Mouse (Mus musculus): ENCODE measurements around the gene Slit3. TPM values are rescaled to one million over a fixed set of nuclear protein-coding genes. Genes with fewer than 3 reads are reported as not detected.

Gene Slit3
- polyA plus RNA-seq, 2 experiments: 0.20 to 0.23 TPM

DNA sequence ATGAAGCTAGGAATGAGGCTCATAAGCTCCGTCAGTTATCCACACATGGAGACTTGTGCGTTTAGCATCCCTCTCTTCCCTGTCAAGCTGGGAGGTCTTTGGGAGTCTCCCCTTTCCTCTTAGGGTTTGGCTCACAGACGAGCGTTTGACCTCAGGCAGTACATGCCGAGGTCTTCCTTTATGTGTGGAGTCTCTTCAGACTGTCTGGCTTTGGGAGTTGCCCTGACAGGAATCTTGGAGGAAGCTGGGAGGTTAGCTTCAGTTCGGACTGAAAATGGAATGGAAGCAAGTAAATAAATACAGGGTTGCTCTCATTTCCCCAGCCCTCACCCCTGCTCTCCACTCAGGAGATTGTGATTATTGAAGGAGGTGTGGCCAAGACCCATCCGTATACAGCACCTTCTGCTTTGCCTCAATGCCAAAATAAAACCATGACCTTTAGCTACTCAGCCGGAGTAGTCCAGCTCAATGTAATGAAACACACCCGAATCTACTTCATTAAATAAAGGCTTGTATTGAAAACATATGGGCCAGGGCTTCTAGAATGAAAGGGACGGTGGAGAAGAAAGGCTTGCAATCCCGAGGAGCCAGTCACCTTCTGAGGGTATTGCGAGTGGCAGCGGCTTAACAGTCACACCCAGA, 297.0 kb downstream of the Slit3 start:
- no peaks in the 10 kb centered on the region for H3K9me3 ChIP-seq (ENCODE audit: control insufficient read depth, low read length)
- no peak overlapping the region for H3K4me3 ChIP-seq (ENCODE audit: insufficient read depth in 1 of 2, low read depth in 2 of 2, low read length in 2 of 2)
- TF ChIP-seq EP300 (IDR thresholded peaks at IDR 0.05; ENCODE audit: low read depth): no peak
- no peak for TF ChIP-seq CTCF (IDR thresholded peaks at IDR 0.05; ENCODE audit: low read depth)
- no peak overlapping the region for H3K27ac ChIP-seq
- ATAC-seq (ENCODE audit: insufficient read depth) (no peak), DNase-seq (ENCODE audit: low read depth in 3 of 3, low spot score in 3 of 3) (no peak)
- no peak overlapping the region for H3K9ac ChIP-seq (replicated peaks)
- no peaks in the 10 kb centered on the region for H3K4me1 ChIP-seq (replicated peaks; ENCODE audit: control insufficient read depth in 2 of 2, insufficient read depth in 2 of 2, low read length in 1 of 2)
- H3K27me3 ChIP-seq (ENCODE audit: control insufficient read depth, insufficient read depth, low read length): no peaks in the 10 kb centered on the region
- no peaks in the 10 kb centered on the region for H3K36me3 ChIP-seq (replicated peaks; ENCODE audit: control insufficient read depth, insufficient read depth, low read depth)
- 54% methylated on average over 13 of the region's 13 CpGs for WGBS (ENCODE audit: insufficient replicate concordance)
- H3K4me2 ChIP-seq (ENCODE audit: low read depth): no peak overlapping the region

DNA sequence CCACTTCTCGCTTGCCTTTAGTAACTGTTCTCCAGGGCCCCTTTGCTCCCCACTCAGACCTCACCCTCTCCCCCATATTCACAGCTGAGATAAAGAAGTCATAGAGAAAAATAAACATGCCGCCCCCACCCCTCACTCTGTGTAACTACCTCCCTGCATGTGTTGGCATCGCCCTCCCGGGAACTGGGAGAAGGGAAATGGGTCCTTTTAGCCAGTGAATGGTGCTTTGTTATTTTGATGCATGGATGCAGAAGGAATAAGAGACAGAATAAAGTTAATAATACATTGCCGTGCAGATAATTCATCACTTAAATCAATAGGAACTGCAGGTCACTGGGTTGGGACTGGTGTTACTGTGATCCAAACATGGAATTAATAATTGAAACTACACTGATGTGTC, 298.0 kb downstream of the Slit3 start:
- Histone ChIP-seq H3K4me2 (ENCODE audit: low read depth) (no peak overlapping the region), H3K27ac (no peak overlapping the region), H3K36me3 (replicated peaks; ENCODE audit: control insufficient read depth, insufficient read depth, low read depth) (no peaks in the 10 kb centered on the region), H3K9me3 (ENCODE audit: control insufficient read depth, low read length) (no peaks in the 10 kb centered on the region), H3K9ac (replicated peaks) (no peak overlapping the region), H3K4me3 (ENCODE audit: insufficient read depth in 1 of 2, low read depth in 2 of 2, low read length in 2 of 2) (no peak overlapping the region), H3K4me1 (replicated peaks; ENCODE audit: control insufficient read depth in 2 of 2, insufficient read depth in 2 of 2, low read length in 1 of 2) (no peaks in the 10 kb centered on the region), H3K27me3 (ENCODE audit: control insufficient read depth, insufficient read depth, low read length) (no peaks in the 10 kb centered on the region)
- no peak for DNase-seq (ENCODE audit: low read depth in 3 of 3, low spot score in 3 of 3)
- TF ChIP-seq EP300 (IDR thresholded peaks at IDR 0.05; ENCODE audit: low read depth): no peak
- TF ChIP-seq CTCF (IDR thresholded peaks at IDR 0.05; ENCODE audit: low read depth): no peak
- no peak for ATAC-seq (ENCODE audit: insufficient read depth)
- 69% methylated on average over 5 of the region's 5 CpGs for WGBS (ENCODE audit: insufficient replicate concordance)

DNA sequence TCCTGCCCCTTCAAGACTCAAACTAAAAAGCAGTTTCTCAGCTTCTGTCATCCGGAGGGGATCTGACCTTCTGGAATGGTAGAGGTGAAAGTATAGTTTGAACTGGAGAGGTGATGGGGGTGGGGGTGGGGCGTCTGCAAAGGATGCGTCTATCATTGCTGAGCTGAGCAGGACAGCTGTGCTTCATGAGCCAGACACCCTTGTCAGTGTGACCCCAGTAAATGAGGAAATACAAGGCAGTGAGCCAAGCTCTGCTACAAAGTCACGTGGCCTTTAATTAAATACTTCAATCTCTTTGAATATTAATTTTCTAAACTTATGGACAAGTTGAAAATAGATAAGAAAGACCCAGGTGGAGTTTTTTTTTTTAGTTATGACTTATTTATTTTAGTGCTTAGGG, 300.7 kb downstream of the Slit3 start:
- Histone ChIP-seq H3K27me3 (ENCODE audit: control insufficient read depth, insufficient read depth, low read length) (no peaks in the 10 kb centered on the region), H3K36me3 (replicated peaks; ENCODE audit: control insufficient read depth, insufficient read depth, low read depth) (no peaks in the 10 kb centered on the region), H3K9me3 (ENCODE audit: control insufficient read depth, low read length) (no peaks in the 10 kb centered on the region), H3K4me2 (ENCODE audit: low read depth) (no peak overlapping the region), H3K4me3 (ENCODE audit: insufficient read depth in 1 of 2, low read depth in 2 of 2, low read length in 2 of 2) (no peak overlapping the region), H3K4me1 (replicated peaks; ENCODE audit: control insufficient read depth in 2 of 2, insufficient read depth in 2 of 2, low read length in 1 of 2) (no peaks in the 10 kb centered on the region), H3K27ac (no peak overlapping the region), H3K9ac (replicated peaks) (no peak overlapping the region)
- no peak for DNase-seq (ENCODE audit: low read depth in 3 of 3, low spot score in 3 of 3)
- TF ChIP-seq EP300 (IDR thresholded peaks at IDR 0.05; ENCODE audit: low read depth): no peak
- TF ChIP-seq CTCF (IDR thresholded peaks at IDR 0.05; ENCODE audit: low read depth): no peak
- ATAC-seq (ENCODE audit: insufficient read depth): no peak
- 30% methylated on average over 4 of the region's 4 CpGs for WGBS (ENCODE audit: insufficient replicate concordance)

DNA sequence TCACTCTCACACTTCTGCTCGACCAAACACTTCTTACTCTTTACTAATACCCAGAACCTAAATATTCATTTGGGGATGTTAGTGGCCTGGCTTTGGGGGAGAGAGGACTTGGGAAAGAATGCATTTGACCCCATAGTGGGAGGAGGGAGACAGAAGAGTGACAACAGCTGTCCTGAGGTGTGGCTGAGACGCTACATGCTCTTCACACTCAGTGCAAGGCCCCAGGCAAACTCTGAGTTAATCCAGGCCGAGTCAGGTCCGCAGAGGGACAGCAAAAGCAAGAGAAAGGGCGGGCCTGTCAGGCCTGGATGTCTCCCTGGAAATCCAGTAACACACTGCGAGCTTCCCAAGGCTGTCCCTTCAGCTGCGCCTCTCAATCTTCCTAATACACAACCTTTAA, 307.0 kb downstream of the Slit3 start:
- Histone ChIP-seq H3K4me1 (replicated peaks; ENCODE audit: control insufficient read depth in 2 of 2, insufficient read depth in 2 of 2, low read length in 1 of 2) (no peaks in the 10 kb centered on the region), H3K27ac (no peak overlapping the region), H3K9ac (replicated peaks) (no peak overlapping the region), H3K27me3 (ENCODE audit: control insufficient read depth, insufficient read depth, low read length) (no peaks in the 10 kb centered on the region), H3K36me3 (replicated peaks; ENCODE audit: control insufficient read depth, insufficient read depth, low read depth) (no peaks in the 10 kb centered on the region), H3K4me3 (ENCODE audit: insufficient read depth in 1 of 2, low read depth in 2 of 2, low read length in 2 of 2) (no peak overlapping the region), H3K4me2 (ENCODE audit: low read depth) (no peak overlapping the region), H3K9me3 (ENCODE audit: control insufficient read depth, low read length) (no peaks in the 10 kb centered on the region)
- TF ChIP-seq CTCF (IDR thresholded peaks at IDR 0.05; ENCODE audit: low read depth) (no peak), EP300 (IDR thresholded peaks at IDR 0.05; ENCODE audit: low read depth) (no peak)
- DNase-seq (ENCODE audit: low read depth in 3 of 3, low spot score in 3 of 3) (no peak), ATAC-seq (ENCODE audit: insufficient read depth) (no peak)
- WGBS (ENCODE audit: insufficient replicate concordance): 46% methylated on average over 7 of the region's 7 CpGs

DNA sequence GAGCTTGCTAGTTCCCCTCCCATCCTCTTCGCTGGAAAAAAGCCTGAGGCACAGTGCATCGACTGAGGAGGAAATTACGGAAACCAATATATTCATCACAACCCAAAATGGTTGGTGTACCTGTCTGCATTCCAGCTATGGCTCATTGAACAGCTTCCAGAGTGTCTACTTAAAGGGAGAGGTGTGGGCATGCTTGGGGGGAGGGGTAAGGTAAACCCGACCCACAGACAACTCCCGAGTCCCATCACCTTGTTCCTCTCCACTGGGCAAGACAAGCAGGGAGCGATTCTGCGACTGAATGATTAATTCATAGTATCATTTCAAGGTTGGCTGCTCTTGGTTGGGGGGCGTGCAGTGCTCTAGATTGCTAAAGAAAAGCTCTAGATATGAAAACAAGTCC, 310.1 kb downstream of the Slit3 start:
- Histone ChIP-seq H3K9ac (replicated peaks) (no peak overlapping the region), H3K4me2 (ENCODE audit: low read depth) (no peak overlapping the region), H3K36me3 (replicated peaks; ENCODE audit: control insufficient read depth, insufficient read depth, low read depth) (no peaks in the 10 kb centered on the region), H3K27ac (no peak overlapping the region), H3K27me3 (ENCODE audit: control insufficient read depth, insufficient read depth, low read length) (no peaks in the 10 kb centered on the region), H3K9me3 (ENCODE audit: control insufficient read depth, low read length) (no peaks in the 10 kb centered on the region), H3K4me1 (replicated peaks; ENCODE audit: control insufficient read depth in 2 of 2, insufficient read depth in 2 of 2, low read length in 1 of 2) (no peaks in the 10 kb centered on the region), H3K4me3 (ENCODE audit: insufficient read depth in 1 of 2, low read depth in 2 of 2, low read length in 2 of 2) (no peak overlapping the region)
- DNase-seq (ENCODE audit: low read depth in 3 of 3, low spot score in 3 of 3) (no peak), ATAC-seq (ENCODE audit: insufficient read depth) (no peak)
- no peak for TF ChIP-seq CTCF (IDR thresholded peaks at IDR 0.05; ENCODE audit: low read depth)
- TF ChIP-seq EP300 (IDR thresholded peaks at IDR 0.05; ENCODE audit: low read depth): no peak
- 68% methylated on average over 8 of the region's 8 CpGs for WGBS (ENCODE audit: insufficient replicate concordance)

All from liver, embryonic 14.5 days (tissue).